Mouse (Mus musculus) hindbrain, embryonic 11.5 days (tissue): ENCODE data around the gene 4930563M21Rik. TPM values are rescaled to one million over a fixed set of nuclear protein-coding genes. Genes with fewer than 3 reads are reported as not detected.
A peak's percentile ranks its signal among the peaks of the same experiment; 100 is the strongest.

Experiments
- ATAC-seq: fragments of 200-750 bp; cut with Nextera tagmentation; 2 replicates; pipeline ENCODE4 v1.8.0; 2017; ENCODE audit warnings: mild to moderate bottlenecking, moderate TSS enrichment, moderate library complexity; ENCODE audit not compliant: low FRiP score
- DNase-seq: peaks from one replicate; pipeline ENCODE4 v3.0.0-alpha.2; 2015; ENCODE audit warnings: low spot score
- H3K27ac ChIP-seq: fragments of 300-500 bp; sonication (generic); 2 replicates; pipeline ENCODE4 v1.5.1; 2014; ENCODE audit warnings: mild to moderate bottlenecking, low read depth, low read length
- H3K27me3 ChIP-seq: fragments of 300-500 bp; sonication (generic); 2 replicates; pipeline ENCODE4 v1.6.1; 2014; ENCODE audit warnings: mild to moderate bottlenecking, low read length, moderate library complexity, mixed read lengths; ENCODE audit not compliant: control insufficient read depth, insufficient read depth
- H3K36me3 ChIP-seq: fragments of 300-500 bp; sonication (generic); 2 replicates; pipeline ENCODE4 v1.6.1; 2014; ENCODE audit warnings: mild to moderate bottlenecking, low read length, moderate library complexity, mixed read lengths; ENCODE audit not compliant: control insufficient read depth, insufficient read depth
- H3K4me1 ChIP-seq: fragments of 300-500 bp; sonication (generic); replicated peaks from 2 replicates; pipeline ENCODE4 v1.6.1; 2014; ENCODE audit warnings: low read length, mixed read lengths; ENCODE audit not compliant: control insufficient read depth, insufficient read depth
- H3K4me2 ChIP-seq: fragments of 300-500 bp; sonication (generic); replicated peaks from 2 replicates; pipeline ENCODE4 v1.6.1; 2014; ENCODE audit warnings: mild to moderate bottlenecking, low read depth, low read length
- H3K4me3 ChIP-seq: fragments of 300-500 bp; sonication (generic); 2 replicates; pipeline ENCODE4 v1.5.1; 2014; ENCODE audit warnings: low read depth, low read length
- H3K9ac ChIP-seq: fragments of 300-500 bp; sonication (generic); 2 replicates; pipeline ENCODE4 v1.6.1; 2014; ENCODE audit warnings: low read depth, low read length
- H3K9me3 ChIP-seq: fragments of 300-500 bp; sonication (generic); 2 replicates; pipeline ENCODE4 v1.6.1; 2016; ENCODE audit warnings: low read length; ENCODE audit not compliant: control insufficient read depth
- WGBS: fragments of 180-500 bp; shearing (Covaris S2); extraction: QIAGEN DNeasy Blood & Tissue Kit; methylation state at CpG from one replicate; pipeline ENCODE4 v1.1.7; 2014; 5-methylcytosine and 5-hydroxymethylcytosine counted together
- polyA plus RNA-seq: library from polyadenylated mRNA; unstranded; fragments of >200 nt; fragmentation: Nextera tagmentation; extraction: Ambion mirVana; gene quantifications from 2 replicates; pipeline ENCODE4 v1.2.1, GENCODE M21; 2014

Gene 4930563M21Rik
- polyA plus RNA-seq, 1 experiment from 2014 or later, result not detected

DNA sequence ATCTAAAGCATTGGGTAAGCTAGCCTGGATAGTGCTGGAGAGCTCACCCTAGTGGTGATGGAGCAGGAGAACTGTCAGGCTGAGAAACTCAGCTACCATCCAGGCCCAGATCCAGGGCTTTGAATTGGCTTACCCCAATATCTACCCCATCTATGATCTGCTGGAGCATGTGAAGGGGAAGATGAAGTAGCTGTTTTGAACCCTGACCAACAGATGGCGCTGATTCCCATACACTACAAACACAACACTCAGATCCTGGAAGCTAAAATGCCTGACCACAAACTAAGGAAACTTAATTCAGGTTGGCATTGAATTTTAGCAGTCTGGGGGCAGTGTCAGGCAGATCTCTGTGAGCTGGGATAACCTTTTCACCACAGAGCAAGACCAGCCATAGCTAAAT is 63.5 kb downstream of the 4930563M21Rik start:
- no peaks in the 10 kb centered on the region for H3K9me3 ChIP-seq
- H3K27me3 ChIP-seq, result no peaks in the 10 kb centered on the region
- no peak for ATAC-seq
- DNase-seq, result peak; percentile 23
- H3K4me1 ChIP-seq, result no peaks in the 10 kb centered on the region
- no peak overlapping the region for H3K4me2 ChIP-seq
- no peak overlapping the region for H3K9ac ChIP-seq
- H3K36me3 ChIP-seq, result no peaks in the 10 kb centered on the region
- no peak overlapping the region for H3K4me3 ChIP-seq
- no peak overlapping the region for H3K27ac ChIP-seq
- 26% methylated on average over 1 of the region's 1 CpGs for WGBS

DNA sequence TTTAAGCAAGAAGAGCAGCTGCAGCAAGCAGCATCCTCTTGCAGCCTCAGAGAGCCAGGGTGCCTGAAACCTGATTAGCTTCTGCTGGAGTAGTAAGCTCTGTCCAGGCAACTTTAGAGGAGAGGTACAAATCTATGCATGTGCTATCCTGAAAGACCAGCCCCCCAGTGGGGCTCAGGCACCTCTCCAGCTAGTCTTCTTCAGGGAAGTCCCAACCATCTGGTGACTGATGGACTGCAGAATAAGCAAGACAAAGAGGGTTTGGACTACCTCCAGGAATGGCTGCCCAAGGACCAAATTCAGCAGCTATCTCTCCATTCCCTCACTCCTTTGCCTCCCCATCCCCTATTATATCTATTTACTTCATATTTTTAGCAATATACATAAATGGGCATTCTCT is 69.0 kb downstream of the 4930563M21Rik start:
- H3K4me1 ChIP-seq, result no peaks in the 10 kb centered on the region
- no peak for DNase-seq
- no peaks in the 10 kb centered on the region for H3K36me3 ChIP-seq
- H3K27me3 ChIP-seq, result no peaks in the 10 kb centered on the region
- H3K9me3 ChIP-seq, result no peaks in the 10 kb centered on the region
- ATAC-seq, result no peak
- H3K9ac ChIP-seq, result no peak overlapping the region
- no peak overlapping the region for H3K4me3 ChIP-seq
- no peak overlapping the region for H3K4me2 ChIP-seq
- no peak overlapping the region for H3K27ac ChIP-seq

- H3K4me2 ChIP-seq, result peak overlapping the region; percentile 41
- WGBS, result 68% methylated on average over 6 of the region's 6 CpGs
- no peaks in the 10 kb centered on the region for H3K36me3 ChIP-seq
- H3K27me3 ChIP-seq, result no peaks in the 10 kb centered on the region
- H3K4me3 ChIP-seq, result peak overlapping the region; percentile 53
- ATAC-seq (no peak), DNase-seq (no peak)
- H3K4me1 ChIP-seq, result no peaks in the 10 kb centered on the region
- no peak overlapping the region for H3K27ac ChIP-seq
- no peaks in the 10 kb centered on the region for H3K9me3 ChIP-seq
- peak overlapping the region; percentile 71 for H3K9ac ChIP-seq
Measured at GRCm38 (mm10) chr9:55938618-55938985, 71.7 kb downstream of the 4930563M21Rik start.

DNA sequence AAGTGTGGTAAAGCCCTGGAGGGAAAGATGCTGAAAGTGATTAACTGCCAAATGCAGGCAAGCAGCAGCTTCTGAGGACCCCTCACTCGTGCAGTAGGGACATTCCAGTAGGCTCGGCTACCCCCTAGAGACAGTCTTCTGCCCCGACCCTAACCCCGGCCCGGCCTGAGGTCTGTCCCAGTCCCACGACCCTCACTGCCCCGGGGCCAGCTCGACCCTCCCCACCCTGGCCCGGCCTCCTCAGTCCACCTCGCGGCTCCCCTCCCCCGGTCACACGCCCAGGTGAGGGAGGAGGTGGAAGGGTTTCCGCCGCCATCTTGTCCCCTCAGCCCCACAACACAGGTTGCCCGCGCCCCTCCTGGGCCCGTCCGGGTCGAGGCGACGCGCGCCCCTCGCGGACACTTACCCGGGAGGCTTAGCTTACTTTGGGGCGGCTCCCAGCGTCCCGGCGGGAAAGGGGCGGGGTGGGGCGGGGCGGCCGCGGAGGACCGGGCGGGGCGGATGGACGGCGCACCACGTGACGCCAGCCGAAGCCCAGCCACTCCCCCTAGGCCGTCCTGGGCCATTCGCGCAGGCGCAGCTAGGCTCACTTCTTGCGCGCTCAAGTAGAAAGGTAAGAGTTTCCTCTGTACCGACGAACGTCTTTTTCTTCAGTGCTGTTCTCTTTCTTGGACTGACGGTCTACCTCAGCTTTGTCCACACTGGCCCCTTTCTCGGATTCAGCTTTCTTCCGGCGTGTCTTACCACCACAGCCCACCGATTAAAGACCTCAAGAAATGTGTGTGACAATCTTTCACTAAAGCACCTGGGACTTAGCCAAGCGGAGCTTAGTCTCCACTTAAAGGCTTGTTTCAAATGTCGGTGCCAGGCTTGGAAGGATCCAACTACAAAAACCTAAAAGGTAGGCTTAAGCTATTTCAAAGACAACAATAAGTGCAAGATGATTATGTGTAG is 72.4 kb downstream of the 4930563M21Rik start, which contains the start of gene Scaper:
Scaper (minus strand) TSS at position 456 of the 954 bp plus-strand sequence.
- ATAC-seq (peak; percentile 98), DNase-seq (peak; percentile 94)
- WGBS, result 1% methylated on average over 40 of the region's 60 CpGs
- Histone ChIP-seq H3K9me3 (no peaks in the 10 kb centered on the region), H3K4me2 (peak within 1 kb of the TSS; percentile 41), H3K4me3 (peak within 1 kb of the TSS; percentile 53), H3K9ac (peak within 1 kb of the TSS; percentile 71), H3K27me3 (no peaks in the 10 kb centered on the region), H3K27ac (peak within 1 kb of the TSS; percentile 63), H3K4me1 (no peaks in the 10 kb centered on the region), H3K36me3 (no peaks in the 10 kb centered on the region)

DNA sequence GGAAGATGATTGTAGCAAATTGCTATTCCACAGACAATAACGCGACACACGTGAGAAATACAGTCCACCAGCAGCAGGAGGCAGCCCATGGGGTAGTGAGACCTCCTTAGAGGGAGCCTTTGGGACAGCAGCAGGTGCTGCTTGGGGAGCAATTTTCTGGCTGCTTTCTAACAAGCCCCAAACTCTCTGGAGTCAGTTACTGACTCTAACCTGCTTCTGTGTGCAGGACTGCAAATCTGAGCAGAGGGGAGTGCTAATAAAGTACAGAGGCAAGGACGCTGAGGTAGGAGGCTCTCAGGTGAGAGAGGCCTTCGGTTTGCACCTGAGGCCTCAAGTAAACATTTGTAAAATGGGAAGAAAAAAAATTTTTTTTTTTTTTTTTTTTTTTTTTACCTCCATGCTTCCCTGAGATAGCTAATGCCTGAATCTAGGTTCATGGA is 73.1 kb downstream of the 4930563M21Rik start:
- Histone ChIP-seq H3K27me3 (no peaks in the 10 kb centered on the region), H3K27ac (no peak overlapping the region), H3K4me3 (peak overlapping the region; percentile 53), H3K36me3 (no peaks in the 10 kb centered on the region), H3K9me3 (no peaks in the 10 kb centered on the region), H3K9ac (peak overlapping the region; percentile 71), H3K4me1 (no peaks in the 10 kb centered on the region), H3K4me2 (peak overlapping the region; percentile 41)
- WGBS, result 46% methylated on average over 5 of the region's 5 CpGs
- DNase-seq (peak; percentile 17), ATAC-seq (no peak)

- Histone ChIP-seq H3K9ac (no peak overlapping the region), H3K36me3 (no peaks in the 10 kb centered on the region), H3K4me1 (no peaks in the 10 kb centered on the region), H3K4me2 (no peak overlapping the region), H3K9me3 (no peaks in the 10 kb centered on the region), H3K27me3 (no peaks in the 10 kb centered on the region), H3K27ac (no peak overlapping the region), H3K4me3 (no peak overlapping the region)
- DNase-seq (no peak), ATAC-seq (no peak)
- 89% methylated on average over 1 of the region's 1 CpGs for WGBS
Measured at GRCm38 (mm10) chr9:55932482-55932881, 77.9 kb downstream of the 4930563M21Rik start.

DNA sequence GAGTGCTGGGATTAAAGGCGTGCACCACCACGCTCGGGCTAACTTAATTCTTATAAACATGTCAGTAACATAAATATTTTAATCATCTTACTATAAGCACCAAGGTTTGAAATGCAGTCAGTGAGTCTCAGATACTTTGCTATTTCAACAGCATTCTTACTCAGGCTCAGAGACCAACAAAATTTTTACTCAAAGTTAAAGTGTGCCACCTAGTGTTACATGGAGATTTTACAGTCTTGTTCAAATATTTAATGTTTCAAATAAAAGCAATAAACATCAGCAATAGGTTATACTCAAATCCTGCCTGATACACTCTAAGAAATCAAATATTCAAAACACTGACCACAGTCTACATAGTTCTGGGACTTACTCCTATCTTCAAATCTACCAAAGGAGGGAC is 91.8 kb downstream of the 4930563M21Rik start:
- Histone ChIP-seq H3K27ac (no peak overlapping the region), H3K9me3 (no peaks in the 10 kb centered on the region), H3K4me3 (no peak overlapping the region), H3K4me2 (no peak overlapping the region), H3K27me3 (no peaks in the 10 kb centered on the region), H3K36me3 (no peaks in the 10 kb centered on the region), H3K9ac (no peak overlapping the region), H3K4me1 (no peaks in the 10 kb centered on the region)
- DNase-seq (peak; percentile 54), ATAC-seq (no peak)
- WGBS, result 73% methylated on average over 3 of the region's 3 CpGs

- no peak overlapping the region for H3K9ac ChIP-seq
- H3K4me1 ChIP-seq, result no peaks in the 10 kb centered on the region
- H3K27me3 ChIP-seq, result no peaks in the 10 kb centered on the region
- H3K27ac ChIP-seq, result no peak overlapping the region
- DNase-seq, result no peak
- no peaks in the 10 kb centered on the region for H3K36me3 ChIP-seq
- ATAC-seq, result no peak
- H3K4me3 ChIP-seq, result no peak overlapping the region
- H3K9me3 ChIP-seq, result no peaks in the 10 kb centered on the region
- H3K4me2 ChIP-seq, result no peak overlapping the region
Measured at GRCm38 (mm10) chr9:55916751-55917150, 93.6 kb downstream of the 4930563M21Rik start.
